Mouse (Mus musculus) mouse trophoblast stem cell (cell line): ENCODE results near the gene Gm2381.
"Not testable (repeated sequence)": the region's sequence is repeated elsewhere in the genome, so short reads cannot be mapped to it uniquely, and the experiment has no call there.

Experiments used
- in situ Hi-C, 2 experiments: fragments of 300-500 bp; cut with MseI, MboI; formaldehyde crosslinking; loops; 2 replicates in 1 of 2; 3 replicates in 1 of 2; pipeline ENCODE4 v1.15.1; 2025

The Gm2381 gene

DNA sequence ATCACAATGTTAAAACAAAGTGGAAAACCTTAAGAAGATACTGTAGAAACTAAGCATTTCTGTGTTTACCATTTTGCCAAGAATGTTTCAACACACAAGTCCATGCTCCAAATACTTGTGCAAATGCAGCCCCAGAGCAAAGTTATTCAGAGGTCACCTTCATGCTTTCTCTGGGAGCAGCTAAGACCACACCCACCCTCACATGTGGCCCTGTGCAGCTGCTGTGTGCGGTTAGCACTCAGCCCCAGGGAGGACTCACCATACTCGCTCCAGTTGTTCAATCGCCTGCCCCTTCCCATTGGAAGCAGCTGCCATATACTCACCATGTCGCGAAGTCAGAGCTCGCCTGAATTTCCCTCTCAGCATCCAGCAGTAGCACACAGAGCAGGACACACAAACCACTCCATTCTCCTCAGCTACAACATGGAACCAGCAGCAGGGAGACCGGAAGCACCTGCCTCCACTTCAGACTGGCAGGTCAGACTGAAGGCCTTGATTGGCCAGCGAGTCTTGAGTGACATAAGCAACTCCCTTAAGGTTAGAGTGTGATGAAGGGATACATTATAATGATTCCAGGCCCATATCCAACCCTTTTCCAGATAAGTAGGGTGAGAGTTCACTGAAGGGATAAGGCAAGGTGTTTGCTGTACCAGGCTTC, at the start of gene Gm2381:
Gene Gm2381 (minus strand): TSS at position 434 of the 658 bp plus-strand sequence.
- in situ Hi-C loops: not testable (repeated sequence)

DNA sequence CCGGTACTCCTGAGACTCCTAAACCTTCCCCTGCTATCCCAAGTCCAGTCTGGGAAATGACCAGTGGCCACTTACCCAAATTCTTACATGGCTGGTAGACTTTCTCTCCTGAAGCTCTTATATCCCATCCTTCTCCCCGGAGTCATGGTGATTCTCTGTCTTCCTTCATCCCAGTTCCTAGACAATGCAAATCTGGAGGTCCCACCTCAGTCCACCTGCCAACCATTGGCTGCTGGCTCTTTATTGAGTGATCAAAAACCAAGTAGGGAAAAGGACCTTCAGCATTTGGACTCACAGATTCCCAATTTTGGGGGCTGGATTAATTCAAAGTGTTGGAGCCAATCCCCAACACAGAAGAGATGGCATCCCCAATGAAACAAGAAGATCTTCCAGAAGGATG, 31.0 kb upstream of the Gm2381 start:
- in situ Hi-C loops: not testable (repeated sequence)

DNA sequence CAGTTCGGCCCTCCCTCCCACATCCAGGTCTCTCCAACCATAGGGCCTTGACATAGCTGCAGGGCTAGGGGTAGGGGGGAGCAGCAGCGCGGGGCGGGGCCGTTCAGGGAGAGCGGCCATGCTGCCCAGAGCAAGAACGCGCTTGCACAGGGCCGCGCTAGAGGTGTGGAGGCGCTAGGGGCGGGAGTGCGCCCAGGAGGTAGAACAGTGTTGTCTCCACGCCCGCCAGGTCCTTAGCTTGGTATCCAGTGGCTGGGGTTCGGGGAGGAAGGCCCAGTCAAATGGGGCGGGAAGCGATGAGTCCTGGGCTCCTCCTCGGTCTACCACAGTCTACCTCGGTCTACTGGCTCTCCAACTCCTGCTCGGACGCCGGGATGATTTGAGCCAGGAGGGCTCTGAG, 11.1 kb upstream of the Gm2381 start:
- in situ Hi-C loops: no loop called here

DNA sequence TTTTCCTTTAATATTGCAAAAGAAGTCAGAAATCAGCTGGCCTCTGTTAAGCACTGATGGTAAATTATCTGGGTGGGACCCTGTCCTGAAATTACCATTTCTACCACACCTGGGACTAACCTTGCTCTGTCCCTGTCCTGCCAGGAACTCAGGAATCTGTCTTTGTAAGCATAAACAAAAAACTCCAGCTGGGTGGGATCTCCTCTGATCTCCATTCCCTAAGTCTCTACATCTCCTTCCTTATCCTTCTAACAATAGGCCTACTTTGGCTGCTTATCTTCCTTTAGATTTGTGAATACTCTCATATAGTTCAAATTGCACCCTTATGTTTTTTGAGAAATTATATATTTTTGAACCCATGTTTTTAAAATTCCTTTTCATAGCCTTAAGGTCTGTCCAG, 28.7 kb downstream of the Gm2381 start:
- in situ Hi-C loops: not testable (repeated sequence)

DNA sequence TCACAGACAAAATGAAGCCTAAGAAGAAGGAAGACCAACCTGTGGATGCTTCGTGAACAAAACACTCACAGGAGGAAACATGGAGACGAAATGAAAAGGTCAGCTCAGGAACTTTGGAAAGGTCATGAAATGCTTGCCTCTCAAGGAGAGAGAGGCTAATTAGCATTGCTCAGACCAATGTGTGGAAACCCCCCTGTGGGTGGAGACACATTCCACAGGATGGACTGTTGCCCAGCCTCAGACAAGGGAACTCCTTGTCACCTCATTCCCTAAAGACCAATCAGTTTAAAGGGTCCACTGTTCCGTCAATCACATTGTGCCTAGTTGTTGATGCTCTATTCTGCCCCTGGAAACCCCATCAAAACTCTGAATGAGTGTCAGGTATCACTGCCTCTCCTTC, 34.8 kb downstream of the Gm2381 start:
- in situ Hi-C loops: no loop called here

DNA sequence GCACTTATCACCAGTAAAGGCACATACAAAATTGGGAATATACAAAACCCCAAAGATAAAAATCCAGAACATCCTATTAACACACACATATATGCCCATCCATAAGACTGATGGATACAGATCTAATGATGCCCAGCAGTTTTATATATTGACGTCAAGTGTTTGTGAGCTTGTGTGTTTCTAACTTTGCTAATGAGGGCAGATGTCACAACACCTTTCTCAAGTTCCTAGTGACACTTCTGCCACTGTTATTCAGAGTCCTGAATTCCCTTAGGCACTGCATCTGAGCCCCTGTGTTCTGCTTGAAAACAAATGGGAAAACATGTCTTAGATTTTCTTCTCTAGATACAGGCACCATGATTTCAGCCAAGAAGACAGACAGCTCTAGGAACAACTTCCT, 73.6 kb downstream of the Gm2381 start, which contains the start of gene Vmn2r62:
Gene Vmn2r62 (minus strand): TSS at position 101 of the 400 bp plus-strand sequence.
- in situ Hi-C loops: not testable (repeated sequence)
